Mouse (Mus musculus) liver, postnatal 0 days (tissue): ENCODE measurements around the gene Ogfr. TPM values are rescaled to one million over a fixed set of nuclear protein-coding genes. Genes with fewer than 3 reads are reported as not detected.
A peak's percentile ranks its signal among the peaks of the same experiment; 100 is the strongest.

Experiments
- ATAC-seq: fragments of 200-750 bp; cut with Nextera tagmentation; 2 replicates; pipeline ENCODE4 v1.8.0; 2017; ENCODE audit warnings: mild to moderate bottlenecking, moderate library complexity
- DNase-seq: peaks from one replicate; pipeline ENCODE4 v3.0.0-alpha.2; 2016
- H3K27ac ChIP-seq: fragments of 300-500 bp; sonication (generic); 2 replicates; pipeline ENCODE4 v1.5.1; 2014; ENCODE audit warnings: antibody characterized with exemption, moderate library complexity, mild to moderate bottlenecking, low read depth
- H3K27me3 ChIP-seq: fragments of 300-500 bp; sonication (generic); 2 replicates; pipeline ENCODE4 v1.6.1; 2014; ENCODE audit warnings: low read length, control low read depth, mixed read lengths; ENCODE audit not compliant: insufficient read depth
- H3K36me3 ChIP-seq: fragments of 300-500 bp; sonication (generic); replicated peaks from 2 replicates; pipeline ENCODE4 v1.6.1; 2014; ENCODE audit warnings: mild to moderate bottlenecking, control low read depth, low read length, moderate library complexity, mixed read lengths; ENCODE audit not compliant: insufficient read depth
- H3K4me1 ChIP-seq: fragments of 300-500 bp; sonication (generic); 2 replicates; pipeline ENCODE4 v1.6.1; 2014; ENCODE audit warnings: antibody characterized with exemption, mild to moderate bottlenecking, control low read depth; ENCODE audit not compliant: insufficient read depth
- H3K4me2 ChIP-seq: fragments of 300-500 bp; sonication (generic); 2 replicates; pipeline ENCODE4 v1.6.1; 2014; ENCODE audit warnings: low read depth, mild to moderate bottlenecking, low read length, moderate library complexity, mixed read lengths
- H3K4me3 ChIP-seq: fragments of 300-500 bp; sonication (generic); 2 replicates; pipeline ENCODE4 v1.5.1; 2014; ENCODE audit warnings: low read depth, low read length
- H3K9ac ChIP-seq: fragments of 300-500 bp; sonication (generic); replicated peaks from 2 replicates; pipeline ENCODE4 v1.6.1; 2014; ENCODE audit warnings: mild to moderate bottlenecking, moderate library complexity
- H3K9me3 ChIP-seq: fragments of 300-500 bp; sonication (generic); 2 replicates; pipeline ENCODE4 v1.6.1; 2016; ENCODE audit warnings: mild to moderate bottlenecking, control low read depth, low read length, mixed read lengths
- CTCF ChIP-seq: sonication (generic); IDR thresholded peaks from 2 replicates; pipeline ENCODE4 v1.5.1; 2016; ENCODE audit warnings: antibody characterized with exemption, low read depth
- EP300 ChIP-seq: IDR thresholded peaks from 2 replicates; pipeline ENCODE4 v1.6.1; 2016; ENCODE audit warnings: antibody characterized with exemption, low read depth, mild to moderate bottlenecking
- WGBS: fragments of 180-500 bp; shearing (Covaris S2); extraction: QIAGEN DNeasy Blood & Tissue Kit; methylation state at CpG from one replicate; pipeline ENCODE4 v1.1.7; 2014; ENCODE audit not compliant: insufficient replicate concordance; 5-methylcytosine and 5-hydroxymethylcytosine counted together
- polyA plus RNA-seq: library from polyadenylated mRNA; unstranded; fragments of >200 nt; fragmentation: Nextera tagmentation; extraction: Ambion mirVana; gene quantifications from 2 replicates; pipeline ENCODE4 v1.2.1, GENCODE M21; 2015

Gene Ogfr
- polyA plus RNA-seq: 22.7 and 24.9 TPM in 2 replicates

DNA sequence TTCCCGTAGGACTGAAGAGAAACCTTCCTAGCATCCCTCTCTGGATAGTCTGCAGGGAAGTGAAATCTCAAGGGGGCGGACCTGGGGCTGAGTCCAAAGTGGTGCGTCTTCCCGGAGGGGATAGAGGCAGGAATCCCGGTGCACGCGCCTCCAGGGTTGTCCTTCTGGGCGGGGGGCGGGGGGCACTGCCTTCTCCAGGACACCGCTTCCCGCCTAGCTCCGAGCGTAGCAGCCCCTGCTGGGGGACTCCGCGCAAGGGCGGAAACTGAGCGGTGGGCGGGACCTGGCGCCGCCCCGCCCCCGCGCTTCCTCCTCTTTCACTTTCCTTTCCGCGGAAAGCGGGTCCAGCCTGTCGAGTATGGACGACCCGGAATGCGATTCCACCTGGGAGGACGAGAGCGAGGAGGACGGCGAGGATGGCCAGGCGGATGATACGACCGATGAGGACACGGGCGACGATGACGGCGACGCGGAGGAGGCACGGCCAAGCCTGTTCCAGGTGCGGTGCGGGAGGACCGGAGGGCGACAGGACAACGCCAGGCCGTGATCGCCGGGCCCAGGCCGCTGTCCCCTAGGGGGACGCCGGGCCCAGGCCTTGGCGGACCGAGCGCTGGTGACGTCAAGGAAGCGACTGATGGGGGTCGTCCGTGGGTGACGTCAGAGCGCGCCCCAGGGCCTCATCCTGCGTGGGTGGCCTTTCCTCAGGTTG lies at the start of gene Ogfr:
Ogfr (plus strand) TSS at position 123 of the 709 bp plus-strand sequence.
- peaks cover 51% of the 10 kb centered on the region for H3K36me3 ChIP-seq
- peak within 1 kb of the TSS; percentile 94 for H3K4me2 ChIP-seq
- H3K4me3 ChIP-seq: peak within 1 kb of the TSS; percentile 69
- H3K27me3 ChIP-seq: no peaks in the 10 kb centered on the region
- TF ChIP-seq EP300 (no peak), CTCF (peak; percentile 46)
- H3K9ac ChIP-seq: peak within 1 kb of the TSS; percentile 79
- ATAC-seq: peak; percentile 94
- WGBS: under 1% methylated on average over 57 of the region's 67 CpGs
- peaks cover 12% of the 10 kb centered on the region for H3K4me1 ChIP-seq
- peak; percentile 89 for DNase-seq
- H3K9me3 ChIP-seq: no peaks in the 10 kb centered on the region
- peak within 1 kb of the TSS; percentile 84 for H3K27ac ChIP-seq

DNA sequence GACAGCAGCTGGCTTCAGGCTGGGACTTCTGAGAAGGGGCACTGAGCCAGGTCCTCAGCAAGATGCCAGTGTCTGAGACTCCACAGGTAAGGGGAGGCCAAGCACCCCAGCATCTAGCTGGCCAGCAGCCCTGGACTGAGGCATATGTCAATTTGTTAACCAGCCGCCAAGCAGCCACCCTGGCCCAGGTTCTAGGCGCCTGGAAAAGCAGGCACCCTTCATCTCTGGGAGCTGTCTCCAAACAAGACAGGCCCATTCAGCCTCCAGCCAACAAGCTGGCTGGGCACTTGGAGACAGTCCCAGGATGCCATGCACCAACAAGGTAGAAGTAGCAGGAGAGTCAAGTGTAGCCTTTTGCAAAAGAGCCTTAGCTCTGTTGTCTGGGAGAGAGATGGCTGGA lies 45.4 kb upstream of the Ogfr start:
- H3K9ac ChIP-seq: no peak overlapping the region
- 71% methylated on average over 2 of the region's 2 CpGs for WGBS
- no peaks in the 10 kb centered on the region for H3K4me1 ChIP-seq
- no peaks in the 10 kb centered on the region for H3K9me3 ChIP-seq
- no peak overlapping the region for H3K27ac ChIP-seq
- no peak for ATAC-seq
- no peaks in the 10 kb centered on the region for H3K36me3 ChIP-seq
- no peak for DNase-seq
- no peak for TF ChIP-seq CTCF
- no peak for TF ChIP-seq EP300
- H3K27me3 ChIP-seq: no peaks in the 10 kb centered on the region
- no peak overlapping the region for H3K4me2 ChIP-seq
- no peak overlapping the region for H3K4me3 ChIP-seq

DNA sequence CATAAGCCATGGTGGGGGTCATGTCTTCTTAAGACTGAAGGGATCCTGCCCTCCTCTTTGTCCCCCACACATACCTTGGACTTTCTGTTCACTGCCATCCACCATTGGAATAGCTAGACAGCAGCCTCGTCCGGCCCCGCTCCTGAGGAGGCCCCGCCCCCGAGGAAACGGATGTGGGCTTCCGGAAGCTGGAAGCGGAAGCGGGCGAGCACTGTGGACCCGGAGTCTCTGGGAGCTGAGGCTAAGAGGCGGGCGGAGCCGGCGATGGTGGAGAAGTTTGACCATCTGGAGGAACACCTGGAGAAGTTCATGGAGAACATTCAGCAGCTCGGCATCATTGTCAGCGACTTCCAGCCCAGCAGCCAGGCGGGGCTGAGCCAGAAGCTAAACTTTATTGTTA lies 44.0 kb upstream of the Ogfr start:
- Histone ChIP-seq H3K4me2 (no peak overlapping the region), H3K9me3 (no peaks in the 10 kb centered on the region), H3K9ac (no peak overlapping the region), H3K36me3 (no peaks in the 10 kb centered on the region), H3K4me1 (no peaks in the 10 kb centered on the region), H3K27me3 (no peaks in the 10 kb centered on the region), H3K27ac (no peak overlapping the region), H3K4me3 (no peak overlapping the region)
- WGBS: 68% methylated on average over 18 of the region's 18 CpGs
- TF ChIP-seq CTCF (no peak), EP300 (no peak)
- DNase-seq (no peak), ATAC-seq (no peak)

DNA sequence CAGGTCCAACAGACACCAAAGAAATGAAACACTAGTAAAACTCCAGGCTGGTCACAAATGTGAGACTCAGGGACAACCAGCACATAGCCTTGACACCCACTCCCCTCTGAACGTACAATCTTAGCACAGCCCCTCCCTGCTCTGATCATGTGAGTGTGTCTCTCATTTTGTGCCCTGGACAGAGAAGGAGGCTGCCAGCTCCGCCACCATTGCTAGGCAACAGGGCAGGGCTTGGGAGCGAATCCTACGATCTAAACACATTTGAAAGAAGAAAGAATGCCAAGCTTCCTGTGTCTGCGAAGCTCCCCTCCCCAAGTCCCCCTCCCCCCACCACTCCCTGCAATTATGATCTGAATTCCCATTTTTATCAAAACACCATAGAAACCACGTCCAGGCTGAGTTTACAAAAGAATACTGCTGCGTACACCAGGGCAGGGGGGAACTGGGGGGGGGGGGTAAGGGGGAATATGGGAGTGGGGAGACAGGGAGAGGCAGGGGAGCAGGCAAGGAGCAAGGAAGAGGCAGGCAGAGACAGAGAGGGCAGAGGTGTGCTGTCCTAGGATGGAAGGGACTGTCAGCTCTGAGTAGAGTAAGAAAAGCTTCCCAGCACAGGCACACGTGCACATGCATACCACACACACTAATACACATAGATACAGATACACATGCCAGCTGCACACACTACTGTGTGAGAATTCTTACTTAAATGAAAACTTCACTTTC lies 41.5 kb upstream of the Ogfr start:
- H3K4me1 ChIP-seq: no peaks in the 10 kb centered on the region
- WGBS: 41% methylated on average over 8 of the region's 8 CpGs
- H3K9me3 ChIP-seq: no peaks in the 10 kb centered on the region
- H3K36me3 ChIP-seq: no peaks in the 10 kb centered on the region
- no peak overlapping the region for H3K4me3 ChIP-seq
- no peaks in the 10 kb centered on the region for H3K27me3 ChIP-seq
- ATAC-seq (no peak), DNase-seq (no peak)
- no peak overlapping the region for H3K4me2 ChIP-seq
- no peak overlapping the region for H3K27ac ChIP-seq
- no peak overlapping the region for H3K9ac ChIP-seq
- TF ChIP-seq CTCF (no peak), EP300 (no peak)

DNA sequence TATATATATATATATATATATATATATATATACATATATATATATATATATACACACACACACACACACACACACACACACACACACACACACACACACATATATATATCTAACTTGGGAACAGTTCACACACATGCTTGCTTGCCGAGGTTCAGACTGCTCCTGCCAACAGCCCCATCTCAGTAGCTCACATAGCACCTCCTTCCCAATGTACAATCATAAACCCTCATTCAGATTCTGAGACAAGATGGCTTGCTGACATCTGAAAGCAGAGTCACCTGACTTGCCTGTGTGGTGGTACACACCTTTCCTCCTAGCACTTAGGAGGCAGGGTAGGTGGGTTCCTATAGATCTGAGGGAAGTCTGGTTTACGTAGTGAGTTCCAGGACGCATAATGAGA lies 36.7 kb upstream of the Ogfr start:
- no peak overlapping the region for H3K4me3 ChIP-seq
- H3K27ac ChIP-seq: no peak overlapping the region
- TF ChIP-seq CTCF (no peak), EP300 (no peak)
- no peaks in the 10 kb centered on the region for H3K9me3 ChIP-seq
- WGBS: 79% methylated on average over 3 of the region's 3 CpGs
- ATAC-seq (no peak), DNase-seq (no peak)
- H3K36me3 ChIP-seq: no peaks in the 10 kb centered on the region
- H3K4me1 ChIP-seq: no peaks in the 10 kb centered on the region
- no peak overlapping the region for H3K4me2 ChIP-seq
- H3K27me3 ChIP-seq: no peaks in the 10 kb centered on the region
- H3K9ac ChIP-seq: no peak overlapping the region

DNA sequence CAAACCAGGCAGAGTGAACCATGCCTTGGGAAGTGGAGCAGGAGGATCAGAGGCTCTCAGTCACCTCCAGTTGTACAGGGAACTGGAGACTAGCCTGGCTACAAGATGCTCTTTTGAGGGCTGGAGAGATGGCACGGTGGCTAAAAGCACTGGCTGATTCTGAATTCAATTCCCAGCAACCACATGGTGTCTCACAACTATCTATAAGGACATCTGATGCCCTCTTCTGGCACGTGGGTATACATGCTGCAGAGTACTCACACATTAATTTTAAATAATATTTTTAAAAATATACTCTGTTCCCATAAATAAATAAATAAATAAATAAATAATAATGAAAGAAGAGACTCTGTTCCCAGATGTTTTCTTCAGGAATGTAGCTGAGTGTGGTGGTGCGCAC lies 33.8 kb upstream of the Ogfr start:
- ATAC-seq (no peak), DNase-seq (no peak)
- no peak overlapping the region for H3K27ac ChIP-seq
- H3K36me3 ChIP-seq: no peaks in the 10 kb centered on the region
- H3K4me3 ChIP-seq: no peak overlapping the region
- TF ChIP-seq EP300 (no peak), CTCF (0 out of 2 replicates have a peak, but pooled peaks have one; percentile 3)
- H3K27me3 ChIP-seq: no peaks in the 10 kb centered on the region
- H3K4me2 ChIP-seq: no peak overlapping the region
- 43% methylated on average over 3 of the region's 3 CpGs for WGBS
- no peaks in the 10 kb centered on the region for H3K4me1 ChIP-seq
- no peaks in the 10 kb centered on the region for H3K9me3 ChIP-seq
- H3K9ac ChIP-seq: no peak overlapping the region
